Mouse (Mus musculus) heart, postnatal 14 days (tissue): ENCODE data around the gene Map3k19. TPM values are rescaled to one million over a fixed set of nuclear protein-coding genes. Genes with fewer than 3 reads are reported as not detected.

ENCODE experiments used
- DNase-seq, 2 experiments: peaks; one replicate each; pipeline ENCODE4 v3.0.0; 2021 to 2022
- intact Hi-C: fragments of 180-260 bp; cut with DNase I; formaldehyde crosslinking; loops from one replicate; pipeline ENCODE4 v1.15.1; 2025
- total RNA-seq, 2 experiments: library from RNA; stranded (reverse); gene quantifications; 2 replicates each; pipeline ENCODE4 v1.2.3; 2021

Map3k19 gene
- total RNA-seq, 2 experiments from 2014 or later, result 0.17 TPM; not detected in 1

- intact Hi-C loops, result no loop called here
- no peak for DNase-seq
Observed at GRCm38 (mm10) chr1:127808671-127809070, 46.2 kb downstream of the Map3k19 start.

- intact Hi-C loops, result no loop called here
Observed at GRCm38 (mm10) chr1:127802916-127803315, 51.9 kb downstream of the Map3k19 start.

GRCm38 (mm10) chr1:127796752-127797151 is 58.1 kb downstream of the Map3k19 start:
- intact Hi-C loops, result no loop called here
- no peak for DNase-seq

More at GRCm38 (mm10) chr1:127802916-127803315, 51.9 kb downstream of the Map3k19 start:
- no peak for DNase-seq

DNA sequence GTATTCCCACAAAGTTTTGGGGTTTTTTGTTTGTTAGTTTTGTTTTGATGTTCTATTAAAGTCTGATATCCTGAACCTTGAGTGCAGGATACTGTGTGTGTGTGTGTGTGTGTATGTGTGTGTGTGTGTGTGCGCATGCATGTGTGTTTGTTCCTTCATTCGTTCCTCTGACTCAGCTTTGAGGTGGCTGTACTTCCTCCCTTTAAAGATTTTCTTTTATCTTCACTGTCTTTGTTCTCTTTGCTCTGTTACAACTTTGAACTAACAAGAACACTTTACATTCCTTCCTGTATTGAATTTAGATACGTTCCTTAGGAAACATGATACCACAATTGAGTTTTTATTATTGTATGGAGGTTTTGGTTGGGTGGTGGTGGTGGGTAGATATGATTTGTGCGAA is 58.5 kb downstream of the Map3k19 start:
- intact Hi-C loops, result no loop called here
- DNase-seq, result no peak

DNA sequence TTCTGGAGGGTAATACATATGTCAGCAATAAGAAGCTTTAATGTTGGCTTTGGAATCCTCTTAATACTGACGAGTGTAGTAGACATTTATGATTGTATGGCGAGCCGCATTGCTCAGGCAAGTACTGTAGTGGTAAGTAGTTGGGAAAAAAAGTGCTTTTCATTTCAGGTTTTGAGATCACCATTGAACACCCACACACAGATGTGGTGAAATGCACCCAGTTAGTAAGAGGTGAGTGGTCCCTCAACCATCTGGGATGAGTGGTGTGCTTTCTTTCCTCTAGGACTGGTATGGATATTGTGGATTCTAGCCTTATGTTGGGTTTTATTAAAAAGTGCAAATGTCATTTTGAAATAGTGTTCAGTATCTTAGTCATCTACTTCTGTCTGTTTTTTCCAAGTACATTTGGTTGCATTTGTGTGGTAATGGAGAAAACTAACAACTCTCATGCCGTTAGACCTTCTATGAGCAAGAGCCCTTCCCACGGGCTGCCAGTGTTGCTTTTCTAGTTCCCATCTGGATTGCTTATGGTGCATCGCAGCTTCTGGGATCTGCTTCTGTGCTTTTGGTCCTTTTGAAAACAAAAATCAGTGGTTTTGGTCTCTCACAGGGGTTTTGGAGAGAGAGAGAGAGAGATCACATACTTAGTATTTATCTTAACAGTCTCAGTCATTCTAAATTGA is 59.6 kb downstream of the Map3k19 start:
- intact Hi-C loops, result no loop called here
- no peak for DNase-seq

- intact Hi-C loops, result no loop called here
- no peak for DNase-seq
Observed at GRCm38 (mm10) chr1:127793459-127793858, 61.4 kb downstream of the Map3k19 start.

DNA sequence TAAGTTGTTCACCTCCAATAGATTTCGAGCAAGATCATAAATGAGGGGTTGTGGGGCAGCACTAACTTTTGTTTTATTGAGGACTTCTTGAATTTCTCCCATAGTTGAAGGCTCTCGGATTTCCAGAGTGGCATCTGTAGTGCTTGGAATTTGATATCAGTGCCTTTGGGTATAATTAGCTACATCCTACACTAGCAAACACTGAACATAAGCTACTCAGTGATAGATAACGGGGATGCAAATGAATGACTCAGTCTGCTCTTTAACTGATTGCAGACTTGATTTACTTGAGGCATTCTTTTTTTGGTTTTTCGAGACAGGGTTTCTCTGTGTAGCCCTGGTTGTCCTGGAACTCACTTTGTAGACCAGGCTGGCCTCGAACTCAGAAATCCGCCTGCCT is 65.9 kb downstream of the Map3k19 start:
- intact Hi-C loops, result no loop called here
- DNase-seq, result no peak

- intact Hi-C loops, result no loop called here
- no peak for DNase-seq
Observed at GRCm38 (mm10) chr1:127785882-127786281, 68.9 kb downstream of the Map3k19 start.

DNA sequence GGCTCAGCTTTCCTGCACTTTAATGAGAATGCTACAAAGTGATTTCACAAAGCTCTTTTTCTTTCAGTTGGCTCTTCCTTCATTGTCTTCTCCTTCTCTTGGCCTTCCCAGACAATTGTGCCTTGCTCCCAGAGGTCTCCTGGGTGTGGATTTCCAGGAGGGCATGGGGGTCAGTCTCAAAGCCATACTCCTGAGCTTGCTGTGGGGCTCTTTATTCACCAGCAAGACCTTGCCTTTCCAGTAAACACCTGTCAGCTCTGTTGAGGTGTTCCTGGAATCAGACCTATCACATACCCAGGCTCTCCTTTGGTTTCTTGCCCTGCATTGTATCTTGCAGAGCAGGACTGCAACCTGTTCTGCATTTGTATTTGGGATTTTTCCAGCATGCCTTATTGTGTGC is 71.0 kb downstream of the Map3k19 start:
- intact Hi-C loops, result no loop called here
- no peak for DNase-seq

DNA sequence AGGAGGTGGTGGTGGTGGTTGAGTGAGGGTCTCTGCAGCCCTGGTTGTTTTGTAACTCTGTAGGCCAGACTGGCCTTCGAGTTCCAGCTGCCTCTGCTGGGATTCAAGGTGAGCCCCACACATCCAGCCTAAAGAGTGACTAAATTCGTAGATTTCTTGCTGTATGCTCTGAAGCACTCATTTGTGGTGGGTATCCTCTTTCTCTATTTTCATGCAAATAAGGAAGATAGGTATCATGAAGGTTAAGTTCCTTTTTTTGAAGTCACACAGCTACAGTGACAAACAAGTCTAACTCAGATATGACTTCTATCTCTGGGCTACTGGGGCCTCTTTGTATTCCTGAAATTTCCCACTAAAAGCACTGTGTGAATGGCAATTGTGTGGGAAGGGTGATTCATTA is 74.0 kb downstream of the Map3k19 start:
- DNase-seq, result no peak
- intact Hi-C loops, result no loop called here

GRCm38 (mm10) chr1:127780142-127780541 is 74.7 kb downstream of the Map3k19 start:
- no peak for DNase-seq
- intact Hi-C loops, result no loop called here

DNA sequence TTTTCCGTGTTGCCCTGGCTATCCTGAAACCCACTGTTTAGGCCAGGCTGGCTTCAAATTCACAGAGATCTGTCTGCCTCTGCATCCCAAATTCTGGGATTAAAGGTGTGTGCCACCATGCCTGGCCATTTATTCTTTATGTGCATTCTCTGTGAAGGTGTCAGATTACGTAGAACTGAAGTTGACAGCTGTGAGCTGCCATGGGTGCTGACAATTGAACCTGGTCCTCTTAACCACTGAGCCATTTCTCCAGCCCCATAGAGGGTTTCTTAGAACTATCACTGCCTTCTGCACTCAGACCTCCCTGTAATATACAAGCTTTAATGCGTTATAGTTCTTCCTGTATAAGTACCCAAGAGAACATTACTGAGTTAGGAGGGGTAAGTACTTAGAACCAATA is 76.2 kb downstream of the Map3k19 start:
- no peak for DNase-seq
- intact Hi-C loops, result loop anchor here (5.0 kb wide), 1 partner anchor 94 kb away; no protein-coding TSS in a partner anchor

- no peak for DNase-seq
- intact Hi-C loops, result loop anchor here (5.0 kb wide), 1 partner anchor 96 kb away; no protein-coding TSS in a partner anchor
Observed at GRCm38 (mm10) chr1:127776246-127776645, 78.6 kb downstream of the Map3k19 start.

DNA sequence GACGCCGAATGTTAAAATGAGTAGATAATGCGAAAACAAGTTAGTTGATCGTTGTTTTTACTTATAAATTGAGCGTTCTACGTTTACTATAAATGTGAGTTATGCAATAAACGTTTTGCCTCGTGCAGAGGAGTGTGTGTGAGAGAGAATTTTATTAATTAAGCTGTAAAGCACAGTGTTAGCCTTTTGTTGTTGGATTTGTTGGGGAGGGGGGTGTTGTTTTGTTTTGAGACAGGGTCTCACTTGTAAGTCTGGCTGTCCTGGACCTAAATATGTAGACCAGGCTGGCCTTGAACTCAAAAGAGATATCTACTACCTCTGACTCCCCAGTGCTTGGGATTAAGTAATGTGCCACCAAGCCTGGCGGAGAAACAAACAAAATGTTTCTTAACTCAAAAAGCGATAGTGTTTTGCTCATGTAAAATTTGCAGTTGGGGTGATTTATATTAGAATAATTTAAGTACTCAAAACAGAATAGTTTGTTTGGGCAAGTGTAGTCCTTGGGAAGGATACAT is 79.6 kb downstream of the Map3k19 start:
- intact Hi-C loops, result loop anchor here (5.0 kb wide), 1 partner anchor 97 kb away; no protein-coding TSS in a partner anchor
- DNase-seq, result no peak

GRCm38 (mm10) chr1:127774501-127774880 is 80.3 kb downstream of the Map3k19 start:
- no peak for DNase-seq
- intact Hi-C loops, result loop anchor here (5.0 kb wide), 1 partner anchor 333 kb away; no protein-coding TSS in a partner anchor

DNA sequence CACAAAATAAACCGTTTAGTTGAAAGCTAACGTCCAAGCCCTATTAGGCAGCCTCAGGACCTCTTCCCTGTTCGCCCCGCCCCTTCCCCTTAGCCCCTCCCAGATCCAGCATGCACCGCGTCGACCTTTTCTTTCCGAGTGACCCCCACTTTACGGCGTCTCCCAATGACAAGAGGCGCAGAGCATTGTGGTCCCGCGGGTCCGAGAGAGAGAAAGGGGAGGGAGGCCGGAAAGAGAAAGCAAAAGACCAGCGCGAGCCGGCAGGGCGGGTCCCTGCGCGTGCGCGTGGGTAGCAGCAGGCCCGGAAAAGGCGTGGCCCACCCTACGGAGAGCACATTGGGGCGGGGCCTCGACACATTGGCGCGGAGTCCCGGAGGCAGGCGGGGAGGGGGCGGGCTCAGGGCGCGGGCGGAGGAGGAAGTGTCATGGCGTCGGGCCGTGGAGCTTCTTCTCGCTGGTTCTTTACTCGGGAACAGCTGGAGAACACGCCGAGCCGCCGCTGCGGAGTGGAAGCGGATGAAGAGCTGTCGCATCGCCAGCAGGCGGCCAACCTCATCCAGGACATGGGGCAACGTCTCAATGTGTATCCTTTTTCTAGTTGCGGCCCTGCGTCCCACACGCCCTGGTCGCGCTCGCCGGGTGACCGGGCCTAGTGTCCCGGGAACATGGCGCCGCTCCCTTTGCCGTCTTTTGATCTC is 80.9 kb downstream of the Map3k19 start, which contains the start of gene Ccnt2:
TSS of gene Ccnt2 (plus strand) at position 362 of the 698 bp plus-strand sequence.
- intact Hi-C loops, result loop anchor here (5.0 kb wide), 1 partner anchor 333 kb away; no protein-coding TSS in a partner anchor
- peak; percentile 99 for DNase-seq

DNA sequence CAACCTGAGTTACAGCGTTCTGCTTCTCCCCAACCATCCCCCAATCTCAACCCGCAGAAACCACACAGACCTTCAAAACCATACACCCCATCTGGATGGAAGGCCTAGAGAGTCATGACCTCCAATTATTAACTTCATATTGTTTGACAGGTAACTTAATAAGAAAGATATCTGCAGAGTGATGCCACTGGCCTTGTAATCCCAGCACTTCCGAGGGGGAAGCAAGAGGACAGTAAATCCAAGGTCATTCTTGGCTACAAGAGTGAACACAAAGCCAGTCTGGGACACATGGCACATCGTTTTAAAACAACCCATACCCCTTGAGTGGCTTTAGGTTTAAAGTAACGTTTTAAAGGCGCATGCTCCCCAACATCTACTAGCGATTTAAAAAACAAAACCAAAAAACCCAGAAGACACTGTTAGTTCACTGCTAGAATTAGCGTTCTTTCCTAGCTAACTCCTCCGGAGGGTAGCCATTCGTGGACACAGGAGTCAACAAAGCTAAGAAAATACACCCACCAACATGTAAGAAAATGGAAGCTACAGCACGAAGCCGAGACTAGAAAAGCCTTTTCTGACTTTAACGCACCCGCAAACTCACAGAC is 81.5 kb downstream of the Map3k19 start:
- intact Hi-C loops, result loop anchor here (5.0 kb wide), 1 partner anchor 334 kb away; no protein-coding TSS in a partner anchor
- DNase-seq, result peak in 1 of 2 experiments; percentile 11

GRCm38 (mm10) chr1:127766741-127767140 is 88.1 kb downstream of the Map3k19 start:
- no peak for DNase-seq
- intact Hi-C loops, result loop anchor here (5.0 kb wide), 1 partner anchor 69 kb away; no protein-coding TSS in a partner anchor

DNA sequence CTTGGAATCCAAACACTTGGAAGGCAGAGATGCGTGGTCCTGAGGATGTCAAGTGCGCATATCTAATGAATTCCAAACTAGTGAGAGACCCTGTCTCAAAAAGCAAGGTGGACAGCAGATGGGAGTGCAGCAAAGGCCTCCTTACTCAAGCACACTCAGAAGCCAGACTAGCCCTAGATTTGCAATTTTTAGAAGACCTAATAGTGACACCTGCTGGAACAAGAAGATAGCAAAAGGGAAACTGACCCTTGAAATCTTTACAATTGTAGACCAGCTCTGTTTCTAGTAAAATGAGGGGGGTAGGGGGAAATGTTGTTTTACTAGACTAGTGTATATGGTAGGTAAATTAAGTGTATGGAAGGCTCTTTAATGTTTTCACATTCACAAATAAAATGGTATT is 89.4 kb downstream of the Map3k19 start:
- intact Hi-C loops, result loop anchor here (1.0 to 5.0 kb wide), 2 partner anchors 68 to 265 kb away; no protein-coding TSS in a partner anchor
- no peak for DNase-seq
